Mouse (Mus musculus) megakaryocyte, embryonic 14.5 days (primary cell): ENCODE results near the gene Lhb. TPM values are rescaled to one million over a fixed set of nuclear protein-coding genes. Genes with fewer than 3 reads are reported as not detected.

ENCODE experiments used
- H3K27me3 ChIP-seq: replicated peaks from 2 replicates; pipeline ENCODE3; 2012; ENCODE audit warnings: inconsistent platforms
- H3K36me3 ChIP-seq: replicated peaks from 2 replicates; pipeline ENCODE3; 2012; ENCODE audit warnings: low read length, inconsistent platforms, mixed read lengths
- H3K4me1 ChIP-seq: 2 replicates; pipeline ENCODE4 v1.6.1; 2012; ENCODE audit warnings: inconsistent platforms
- H3K4me3 ChIP-seq: replicated peaks from 2 replicates; pipeline ENCODE3; 2012; ENCODE audit warnings: moderate library complexity, mild to moderate bottlenecking, inconsistent platforms
- H3K9me3 ChIP-seq: 2 replicates; pipeline ENCODE4 v1.6.1; 2012; ENCODE audit warnings: inconsistent platforms
- FLI1 ChIP-seq: IDR thresholded peaks from 2 replicates; pipeline ENCODE4 v1.6.1; 2012; ENCODE audit warnings: low read length, inconsistent platforms, mixed read lengths
- GATA1 ChIP-seq: IDR thresholded peaks from 3 replicates; pipeline ENCODE4 v1.6.1; 2012; ENCODE audit warnings: mixed read lengths, low read length, inconsistent platforms, borderline replicate concordance
- polyA plus RNA-seq: library from polyadenylated mRNA; stranded (reverse); fragments of >175 nt; gene quantifications from 2 replicates; pipeline ENCODE4 v1.2.3, GENCODE M21; 2012; ENCODE audit warnings: low replicate concordance; ENCODE audit not compliant: insufficient read depth

The Lhb gene
- polyA plus RNA-seq, 1 experiment = not detected

GRCm38 (mm10) chr7:45434203-45435015 is 13.8 kb downstream of the Lhb start, which contains the start of gene Gys1:
Gene Gys1 (plus strand): TSS chr7:45434844.
- Histone ChIP-seq H3K4me1 (peaks cover 75% of the 10 kb centered on the region), H3K36me3 (peaks cover 64% of the 10 kb centered on the region)
- no peak for TF ChIP-seq GATA1

GRCm38 (mm10) chr7:45435038-45435437 is 14.4 kb downstream of the Lhb start:
- Histone ChIP-seq H3K27me3 (no peaks in the 10 kb centered on the region), H3K9me3 (no peaks in the 10 kb centered on the region), H3K4me3 (peak overlapping the region; percentile 99), H3K36me3 (peaks cover 64% of the 10 kb centered on the region), H3K4me1 (peaks cover 71% of the 10 kb centered on the region)
- no peak for TF ChIP-seq GATA1
- no peak for TF ChIP-seq FLI1

More at GRCm38 (mm10) chr7:45434203-45435015, 13.8 kb downstream of the Lhb start, which contains the start of gene Gys1:
- H3K27me3 ChIP-seq = no peaks in the 10 kb centered on the region
- H3K9me3 ChIP-seq = no peaks in the 10 kb centered on the region
- peak within 1 kb of the TSS; percentile 99 for H3K4me3 ChIP-seq

GRCm38 (mm10) chr7:45436444-45436843 is 15.8 kb downstream of the Lhb start:
- H3K36me3 ChIP-seq = peaks cover 61% of the 10 kb centered on the region
- TF ChIP-seq GATA1 (no peak), FLI1 (no peak)
- peak overlapping the region; percentile 99 for H3K4me3 ChIP-seq
- H3K4me1 ChIP-seq = peaks cover 58% of the 10 kb centered on the region
- H3K27me3 ChIP-seq = no peaks in the 10 kb centered on the region
- H3K9me3 ChIP-seq = no peaks in the 10 kb centered on the region

GRCm38 (mm10) chr7:45437046-45437445 is 16.4 kb downstream of the Lhb start:
- Histone ChIP-seq H3K4me1 (peaks cover 52% of the 10 kb centered on the region), H3K4me3 (no peak overlapping the region), H3K9me3 (no peaks in the 10 kb centered on the region), H3K27me3 (no peaks in the 10 kb centered on the region), H3K36me3 (peaks cover 61% of the 10 kb centered on the region)
- TF ChIP-seq GATA1 (no peak), FLI1 (no peak)

- H3K27me3 ChIP-seq = no peaks in the 10 kb centered on the region
- no peak for TF ChIP-seq GATA1
- no peak for TF ChIP-seq FLI1
- no peaks in the 10 kb centered on the region for H3K9me3 ChIP-seq
- H3K36me3 ChIP-seq = peaks cover 59% of the 10 kb centered on the region
- H3K4me1 ChIP-seq = peaks cover 45% of the 10 kb centered on the region
- no peak within 1 kb of the TSS for H3K4me3 ChIP-seq
These were observed 17.1 kb downstream of the Lhb start, which contains the start of gene Ruvbl2 for GRCm38 (mm10) chr7:45437521-45438276. Gene Ruvbl2 (minus strand): TSS chr7:45438096.

GRCm38 (mm10) chr7:45443526-45444420 is 23.2 kb downstream of the Lhb start:
- Histone ChIP-seq H3K4me1 (peaks cover 4% of the 10 kb centered on the region), H3K27me3 (no peaks in the 10 kb centered on the region), H3K36me3 (peaks cover 81% of the 10 kb centered on the region), H3K4me3 (no peak overlapping the region), H3K9me3 (no peaks in the 10 kb centered on the region)
- TF ChIP-seq GATA1 = no peak
- no peak for TF ChIP-seq FLI1

GRCm38 (mm10) chr7:45446589-45446988 is 26.0 kb downstream of the Lhb start:
- H3K9me3 ChIP-seq = no peaks in the 10 kb centered on the region
- no peak overlapping the region for H3K4me3 ChIP-seq
- no peaks in the 10 kb centered on the region for H3K27me3 ChIP-seq
- H3K36me3 ChIP-seq = peaks cover 75% of the 10 kb centered on the region
- TF ChIP-seq GATA1 = no peak
- no peak for TF ChIP-seq FLI1
- peaks cover 11% of the 10 kb centered on the region for H3K4me1 ChIP-seq

- H3K9me3 ChIP-seq = no peaks in the 10 kb centered on the region
- H3K4me3 ChIP-seq = no peak overlapping the region
- peaks cover 15% of the 10 kb centered on the region for H3K4me1 ChIP-seq
- H3K27me3 ChIP-seq = no peaks in the 10 kb centered on the region
- peaks cover 77% of the 10 kb centered on the region for H3K36me3 ChIP-seq
- no peak for TF ChIP-seq FLI1
- no peak for TF ChIP-seq GATA1
These were observed 26.8 kb downstream of the Lhb start for GRCm38 (mm10) chr7:45447325-45447990.

- Histone ChIP-seq H3K9me3 (no peaks in the 10 kb centered on the region), H3K27me3 (no peaks in the 10 kb centered on the region), H3K36me3 (peaks cover 75% of the 10 kb centered on the region), H3K4me3 (no peak overlapping the region), H3K4me1 (peaks cover 19% of the 10 kb centered on the region)
- no peak for TF ChIP-seq FLI1
- no peak for TF ChIP-seq GATA1
These were observed 29.4 kb downstream of the Lhb start for GRCm38 (mm10) chr7:45449974-45450373.
